Mouse (Mus musculus) liver, adult 2 months (tissue): ENCODE measurements around the gene Yars. TPM values are rescaled to one million over a fixed set of nuclear protein-coding genes. Genes with fewer than 3 reads are reported as not detected.

Experiments used
- DNase-seq: peaks from one replicate; pipeline ENCODE4 v3.0.0-alpha.2; 2011; ENCODE audit warnings: low read depth, low spot score; ENCODE audit errors: extremely low read depth
- H3K27ac ChIP-seq: fragments of 200-500 bp; replicated peaks from 2 replicates; pipeline ENCODE4 v1.5.1; 2012; ENCODE audit warnings: low read depth, mild to moderate bottlenecking, control low read depth, inconsistent platforms, low read length; ENCODE audit not compliant: insufficient read depth
- H3K27me3 ChIP-seq: fragments of 200-500 bp; 2 replicates; pipeline ENCODE4 v1.6.1; 2012; ENCODE audit warnings: mild to moderate bottlenecking, moderate library complexity, low read length, inconsistent platforms; ENCODE audit not compliant: control insufficient read depth, insufficient read depth
- H3K36me3 ChIP-seq: fragments of 200-500 bp; 2 replicates; pipeline ENCODE4 v1.6.1; 2012; ENCODE audit warnings: low read length, inconsistent platforms; ENCODE audit not compliant: control insufficient read depth, insufficient read depth
- H3K4me1 ChIP-seq: fragments of 200-500 bp; 2 replicates; pipeline ENCODE4 v1.6.1; 2011; ENCODE audit warnings: low read length; ENCODE audit not compliant: control insufficient read depth, insufficient read depth
- H3K4me3 ChIP-seq: fragments of 200-500 bp; 2 replicates; pipeline ENCODE4 v1.5.1; 2011; ENCODE audit warnings: low read depth, mild to moderate bottlenecking, control low read depth, low read length, moderate library complexity; ENCODE audit not compliant: insufficient read depth
- H3K79me2 ChIP-seq: fragments of 200-500 bp; 2 replicates; pipeline ENCODE4 v1.6.1; 2012; ENCODE audit warnings: inconsistent platforms, mild to moderate bottlenecking, low read length, moderate library complexity; ENCODE audit not compliant: control insufficient read depth, insufficient read depth
- H3K9ac ChIP-seq: fragments of 200-500 bp; 2 replicates; pipeline ENCODE4 v1.6.1; 2012; ENCODE audit warnings: low read depth, mild to moderate bottlenecking, control low read depth, inconsistent platforms, low read length
- CTCF ChIP-seq: fragments of 200-500 bp; IDR thresholded peaks from 2 replicates; pipeline ENCODE4 v1.5.1; 2011; ENCODE audit warnings: low read depth, low read length, control low read depth
- POLR2A ChIP-seq: fragments of 200-500 bp; IDR thresholded peaks from 2 replicates; pipeline ENCODE4 v1.6.1; 2011; ENCODE audit warnings: low read length, control low read depth; ENCODE audit not compliant: insufficient read depth; ENCODE audit errors: extremely low read depth
- WGBS: fragments of 180-500 bp; shearing (Covaris S2); methylation state at CpG from one replicate; pipeline ENCODE4 v1.1.7; 2018; 5-methylcytosine and 5-hydroxymethylcytosine counted together
- polyA plus RNA-seq: library from polyadenylated mRNA; depleted of rRNA; stranded (reverse); fragments of >200 nt; gene quantifications from 2 replicates; pipeline ENCODE4 v1.2.3, GENCODE M21; 2012
- total RNA-seq: library from RNA; depleted of rRNA; stranded (reverse); fragments of >200 nt; gene quantifications from 2 replicates; pipeline ENCODE4 v1.2.3, GENCODE M21; 2014

The Yars gene
- total and polyA plus RNA-seq, 2 experiments: 15.3 to 18.5 TPM

DNA sequence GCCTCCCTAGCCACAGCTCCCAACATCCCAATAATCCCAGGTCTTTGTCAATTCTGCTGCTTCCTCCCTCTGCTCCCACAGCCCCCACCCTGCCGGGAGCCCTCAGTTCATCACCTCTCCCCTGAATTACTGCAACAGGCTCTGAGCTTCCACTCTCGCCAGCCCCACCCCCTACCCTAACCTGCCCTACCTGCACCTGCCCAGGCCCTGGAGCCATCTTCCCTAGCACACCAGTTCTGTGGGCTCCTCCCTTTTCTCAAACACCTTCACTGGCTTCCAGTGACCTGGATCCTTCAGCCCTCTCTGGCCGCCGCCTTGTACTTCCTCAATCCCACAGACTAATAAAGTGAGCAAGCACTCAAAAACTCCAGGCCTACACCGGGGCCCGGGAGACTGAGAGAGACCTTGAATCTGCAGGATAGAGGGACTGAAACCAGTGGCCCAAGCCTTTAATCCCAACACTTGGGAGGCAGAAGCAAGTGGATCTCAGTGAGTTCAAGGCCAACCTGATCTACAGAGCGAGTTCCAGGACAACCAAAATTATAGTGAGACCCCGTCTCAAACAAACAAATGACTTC is 46.8 kb downstream of the Yars start:
- peaks cover 67% of the 10 kb centered on the region for H3K79me2 ChIP-seq
- H3K9ac ChIP-seq: no peak overlapping the region
- 82% methylated on average over 8 of the region's 8 CpGs for WGBS
- no peak overlapping the region for H3K27ac ChIP-seq
- no peak overlapping the region for H3K4me3 ChIP-seq
- TF ChIP-seq POLR2A (no peak), CTCF (no peak)
- peaks cover 2% of the 10 kb centered on the region; the same call in 1 of the 2 replicates for H3K36me3 ChIP-seq
- H3K27me3 ChIP-seq: no peaks in the 10 kb centered on the region
- peaks cover 12% of the 10 kb centered on the region for H3K4me1 ChIP-seq
- DNase-seq: no peak

DNA sequence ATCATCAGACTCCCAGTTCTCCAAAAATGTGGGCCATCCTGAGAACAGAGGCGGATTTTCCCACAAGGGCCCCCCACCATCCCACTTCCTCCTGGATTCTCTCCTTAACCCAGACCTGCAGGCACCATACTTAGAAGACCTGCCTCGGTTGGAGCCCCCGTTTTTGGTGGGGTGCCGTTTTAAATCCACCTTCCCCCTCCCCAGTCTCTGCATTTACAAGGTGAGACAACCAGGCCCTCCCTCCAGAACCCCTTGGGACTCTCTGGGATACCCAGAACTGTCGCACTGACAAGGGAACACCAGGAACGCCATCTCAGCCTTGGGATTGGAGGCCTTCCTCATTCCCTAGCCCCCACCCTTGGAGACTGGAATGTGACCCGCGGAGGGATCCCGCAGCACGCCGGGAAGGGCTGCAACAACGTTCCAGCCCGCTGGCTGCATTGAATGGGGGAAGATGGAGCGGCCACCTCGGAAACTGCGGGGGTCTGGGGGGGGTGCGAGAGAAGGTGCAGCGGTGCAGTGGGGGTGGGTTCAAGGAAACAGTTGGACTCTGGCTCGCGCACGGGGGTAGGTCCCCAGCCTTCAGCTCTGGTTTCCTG is 48.4 kb downstream of the Yars start:
- Histone ChIP-seq H3K27ac (no peak overlapping the region), H3K4me1 (peaks cover 2% of the 10 kb centered on the region; the same call in 1 of the 2 replicates), H3K4me3 (no peak overlapping the region), H3K79me2 (peaks cover 68% of the 10 kb centered on the region), H3K36me3 (peaks cover 2% of the 10 kb centered on the region; the same call in 1 of the 2 replicates), H3K9ac (no peak overlapping the region), H3K27me3 (no peaks in the 10 kb centered on the region)
- DNase-seq: no peak
- TF ChIP-seq CTCF (no peak), POLR2A (no peak)
- WGBS: 73% methylated on average over 21 of the region's 21 CpGs

DNA sequence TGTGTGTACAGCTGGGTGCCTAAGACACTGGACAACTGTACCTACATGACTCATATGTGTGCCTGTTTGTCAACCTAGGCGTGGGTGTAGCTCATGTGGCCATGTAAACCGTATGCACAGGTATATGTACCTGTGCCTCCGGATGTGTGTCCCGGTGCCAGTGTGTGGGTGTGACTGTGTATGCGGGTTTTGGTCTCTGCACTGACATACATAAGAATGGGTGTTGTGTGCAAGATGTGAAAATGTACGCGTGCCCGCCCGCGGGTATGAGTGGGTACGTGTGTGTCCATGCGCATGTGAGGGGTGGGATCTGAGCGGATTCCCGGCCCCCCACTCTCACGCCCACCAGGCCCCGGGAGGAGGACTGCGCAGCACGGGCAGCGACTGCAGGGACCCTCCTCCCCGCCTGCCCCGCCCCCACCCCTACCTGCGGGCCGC is 49.0 kb downstream of the Yars start:
- H3K9ac ChIP-seq: no peak overlapping the region
- TF ChIP-seq CTCF: no peak
- no peak for TF ChIP-seq POLR2A
- H3K79me2 ChIP-seq: peaks cover 67% of the 10 kb centered on the region
- no peak overlapping the region for H3K4me3 ChIP-seq
- no peak for DNase-seq
- H3K27ac ChIP-seq: no peak overlapping the region
- WGBS: 52% methylated on average over 23 of the region's 23 CpGs
- no peaks in the 10 kb centered on the region for H3K27me3 ChIP-seq
- peaks cover 2% of the 10 kb centered on the region; the same call in 1 of the 2 replicates for H3K4me1 ChIP-seq
- H3K36me3 ChIP-seq: peaks cover 2% of the 10 kb centered on the region; the same call in 1 of the 2 replicates

DNA sequence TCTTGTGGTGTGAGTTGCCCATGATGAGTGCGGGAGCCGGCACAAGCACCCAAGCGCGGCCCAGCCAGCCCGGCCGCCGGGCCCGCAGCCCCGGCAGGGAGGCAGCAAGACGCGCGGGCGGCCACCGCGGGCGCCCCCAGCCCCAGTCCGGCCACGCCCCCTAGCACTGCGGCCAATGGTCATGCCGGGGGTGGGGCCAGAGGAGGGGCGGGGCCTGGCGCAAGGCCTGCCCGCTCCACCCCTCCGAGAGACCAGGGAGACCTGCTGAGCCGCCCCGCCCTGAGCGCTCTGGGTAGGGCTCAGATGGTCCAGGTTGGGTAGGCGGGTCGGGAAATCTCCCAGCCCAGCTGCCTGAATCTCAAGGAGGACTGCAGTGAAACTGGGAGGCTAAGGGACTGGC is 49.5 kb downstream of the Yars start:
- H3K4me3 ChIP-seq: no peak overlapping the region

DNA sequence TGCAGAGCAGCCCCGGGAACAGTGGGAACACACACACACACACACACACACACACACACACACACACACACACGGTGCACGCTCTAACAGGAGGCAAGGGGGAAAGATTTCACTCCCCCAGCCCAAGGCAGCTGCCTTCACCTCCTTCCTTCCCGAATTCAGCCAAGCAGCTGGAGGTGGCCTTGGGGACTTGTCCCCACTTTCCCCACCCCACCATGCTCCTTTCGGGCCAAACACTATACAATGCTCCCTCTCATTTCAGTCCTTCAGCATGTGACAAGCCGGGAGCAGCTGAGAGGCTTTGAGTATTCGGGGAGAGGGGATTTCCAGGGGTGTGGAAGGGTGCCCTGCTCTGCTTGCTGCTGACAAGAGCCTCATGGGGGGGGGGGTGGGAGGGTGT is 52.3 kb downstream of the Yars start:
- Histone ChIP-seq H3K36me3 (peaks cover 2% of the 10 kb centered on the region; the same call in 1 of the 2 replicates), H3K79me2 (peaks cover 70% of the 10 kb centered on the region), H3K9ac (no peak overlapping the region), H3K27me3 (no peaks in the 10 kb centered on the region), H3K4me3 (no peak overlapping the region), H3K27ac (no peak overlapping the region), H3K4me1 (peaks cover 13% of the 10 kb centered on the region)
- WGBS: 79% methylated on average over 7 of the region's 7 CpGs
- TF ChIP-seq POLR2A: no peak
- TF ChIP-seq CTCF: no peak
- DNase-seq: no peak

More for the DNA sequence above, 49.5 kb downstream of the Yars start:
- WGBS: 24% methylated on average over 13 of the region's 29 CpGs
- H3K4me1 ChIP-seq: peaks cover 2% of the 10 kb centered on the region; the same call in 1 of the 2 replicates
- H3K27me3 ChIP-seq: no peaks in the 10 kb centered on the region
- H3K27ac ChIP-seq: no peak overlapping the region
- peaks cover 2% of the 10 kb centered on the region; the same call in 1 of the 2 replicates for H3K36me3 ChIP-seq
- no peak overlapping the region for H3K9ac ChIP-seq
- TF ChIP-seq CTCF (no peak), POLR2A (no peak)
- peaks cover 70% of the 10 kb centered on the region for H3K79me2 ChIP-seq
- no peak for DNase-seq

DNA sequence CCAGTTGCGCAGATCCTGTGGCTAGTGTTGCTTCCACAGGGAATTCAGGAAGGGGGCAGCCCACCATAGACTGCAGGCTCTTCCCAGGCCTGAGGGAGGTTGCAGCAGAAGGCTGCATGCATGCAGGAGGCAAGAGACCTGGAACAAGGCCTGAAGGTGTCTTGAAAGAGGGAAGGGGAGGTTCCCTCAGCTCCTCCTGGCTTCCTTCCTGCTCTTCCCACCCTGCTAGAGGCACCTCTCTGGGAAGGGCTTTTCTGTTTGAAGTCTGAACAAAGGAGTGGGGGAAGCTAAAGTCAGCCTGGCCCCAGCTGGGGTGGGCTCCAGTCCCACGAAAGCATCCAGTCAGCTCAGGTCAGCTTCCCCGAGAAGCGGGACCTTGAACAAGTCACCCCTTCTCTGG is 52.8 kb downstream of the Yars start:
- Histone ChIP-seq H3K27ac (no peak overlapping the region), H3K9ac (no peak overlapping the region), H3K36me3 (peaks cover 2% of the 10 kb centered on the region; the same call in 1 of the 2 replicates), H3K27me3 (no peaks in the 10 kb centered on the region), H3K4me3 (no peak overlapping the region), H3K79me2 (peaks cover 66% of the 10 kb centered on the region), H3K4me1 (peaks cover 15% of the 10 kb centered on the region)
- no peak for DNase-seq
- TF ChIP-seq CTCF (no peak), POLR2A (no peak)
- WGBS: 92% methylated on average over 4 of the region's 4 CpGs
